ENCODE assay signal across 34 mouse cellular contexts in genomic region chr13:108117654-108118053, GRCm38 (mm10).
"Had no signal": no experiment of that assay in that cellular context is flagged by ENCODE, and none has a peak within 500 bp of the region (broad histone marks: within the 10 kb centered on the region; RNA-seq: fewer than 3 reads in every experiment).

No protein-coding gene starts in this region.

- DNase-seq: heart, postnatal 10 days; heart, postnatal 14 days; heart, postnatal 36 days; kidney, adult 11 months; kidney, adult 2 months; kidney, adult 8-10 months; kidney, adult 9 months; kidney, postnatal 10 days; kidney, postnatal 14 days; kidney, postnatal 25 days; kidney, postnatal 36 days; kidney, postnatal 4 days; layer of hippocampus, adult 9-11 months; layer of hippocampus, postnatal 36 days had no signal

- H3K4me2 ChIP-seq: heart, embryonic 11.5 days; heart, embryonic 12.5 days; heart, embryonic 13.5 days; heart, embryonic 15.5 days; hindbrain, embryonic 12.5 days; hindbrain, embryonic 13.5 days; hindbrain, embryonic 14.5 days; hindbrain, embryonic 15.5 days; intestine, embryonic 15.5 days; kidney, embryonic 15.5 days had no signal

- ATAC-seq: hindbrain, embryonic 16.5 days; hindbrain, postnatal 0 days; inflammation-experienced regulatory T-cells, adult 6 months; intestine, embryonic 15.5 days; intestine, embryonic 16.5 days; intestine, postnatal 0 days had no signal

- H3K4me3 ChIP-seq: heart, embryonic 10.5 days; heart, embryonic 12.5 days; heart, embryonic 13.5 days; heart, embryonic 15.5 days; hindbrain, embryonic 10.5 days; hindbrain, embryonic 12.5 days; hindbrain, embryonic 13.5 days; hindbrain, embryonic 15.5 days; intestine, embryonic 15.5 days; kidney, embryonic 15.5 days; layer of hippocampus, adult 2 months; left cerebral cortex, adult 2 months had no signal

- H3K9me3 ChIP-seq: heart, embryonic 10.5 days; heart, embryonic 12.5 days; heart, embryonic 13.5 days; heart, embryonic 15.5 days; hindbrain, embryonic 10.5 days; hindbrain, embryonic 12.5 days; hindbrain, embryonic 13.5 days; hindbrain, embryonic 15.5 days; intestine, embryonic 15.5 days; kidney, embryonic 15.5 days had no signal

- H3K27ac ChIP-seq: heart, embryonic 10.5 days; heart, embryonic 13.5 days; heart, embryonic 15.5 days; hindbrain, embryonic 10.5 days; hindbrain, embryonic 12.5 days; hindbrain, embryonic 13.5 days; hindbrain, embryonic 14.5 days; hindbrain, embryonic 15.5 days; hindbrain, postnatal 0 days; intestine, embryonic 15.5 days; kidney, embryonic 15.5 days; kidney, postnatal 0 days; layer of hippocampus, adult 2 months; left cerebral cortex, adult 2 months had no signal

- H3K36me3 ChIP-seq: heart, embryonic 10.5 days; heart, embryonic 12.5 days; heart, embryonic 13.5 days; heart, embryonic 15.5 days; hindbrain, embryonic 10.5 days; hindbrain, embryonic 12.5 days; hindbrain, embryonic 13.5 days; hindbrain, embryonic 15.5 days; intestine, embryonic 15.5 days; kidney, embryonic 15.5 days had no signal

- H3K9ac ChIP-seq: heart, embryonic 12.5 days; heart, embryonic 13.5 days; heart, embryonic 15.5 days; hindbrain, embryonic 12.5 days; hindbrain, embryonic 13.5 days; hindbrain, embryonic 14.5 days; hindbrain, embryonic 15.5 days; intestine, embryonic 15.5 days; kidney, embryonic 15.5 days had no signal

- H3K4me1 ChIP-seq: intestine, embryonic 15.5 days; kidney, embryonic 15.5 days had no signal

- H3K27me3 ChIP-seq: heart, embryonic 12.5 days; heart, embryonic 13.5 days; heart, embryonic 15.5 days; hindbrain, embryonic 12.5 days; hindbrain, embryonic 13.5 days; hindbrain, embryonic 15.5 days; intestine, embryonic 15.5 days; kidney, embryonic 15.5 days had no signal
